Mouse (Mus musculus): ENCODE results near the gene Elavl4. TPM values are rescaled to one million over a fixed set of nuclear protein-coding genes. Genes with fewer than 3 reads are reported as not detected.
A peak's percentile ranks its signal among the peaks of the same experiment; 100 is the strongest.

The Elavl4 gene
- polyA plus RNA-seq, 1 experiment, result 51.2 TPM

DNA sequence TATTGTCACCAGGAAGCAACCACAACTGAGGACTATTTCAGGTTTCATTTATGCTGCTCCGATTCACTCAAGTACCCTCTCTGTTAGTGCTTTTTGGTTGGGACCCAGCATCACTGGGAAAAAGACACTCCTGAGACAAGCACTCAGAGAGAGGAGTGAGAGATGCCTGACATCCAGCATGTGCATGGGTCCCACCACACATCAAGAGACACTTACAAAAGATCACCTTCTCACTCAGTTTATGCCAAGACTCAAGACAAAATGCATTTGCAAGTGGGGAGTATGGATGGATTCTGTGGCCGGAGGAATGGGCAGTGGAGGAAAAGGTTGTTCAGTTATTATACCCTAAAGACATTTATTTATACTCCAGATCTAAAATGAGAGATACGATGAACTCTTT, 67.3 kb downstream of the Elavl4 start:
- Histone ChIP-seq H3K27ac (ENCODE audit: insufficient read depth, low read length) (no peak overlapping the region; the same call in 1 of the 2 replicates), H3K4me3 (ENCODE audit: insufficient read depth, low read length) (peak overlapping the region; percentile 58), H3K4me1 (ENCODE audit: control insufficient read depth, insufficient read depth, low read length) (no peaks in the 10 kb centered on the region)
- TF ChIP-seq CTCF (IDR thresholded peaks at IDR 0.05; ENCODE audit: extremely low read depth, insufficient read depth, low read length) (no peak), POLR2A (IDR thresholded peaks at IDR 0.05; ENCODE audit: extremely low read depth, insufficient read depth, low read length) (no peak)

DNA sequence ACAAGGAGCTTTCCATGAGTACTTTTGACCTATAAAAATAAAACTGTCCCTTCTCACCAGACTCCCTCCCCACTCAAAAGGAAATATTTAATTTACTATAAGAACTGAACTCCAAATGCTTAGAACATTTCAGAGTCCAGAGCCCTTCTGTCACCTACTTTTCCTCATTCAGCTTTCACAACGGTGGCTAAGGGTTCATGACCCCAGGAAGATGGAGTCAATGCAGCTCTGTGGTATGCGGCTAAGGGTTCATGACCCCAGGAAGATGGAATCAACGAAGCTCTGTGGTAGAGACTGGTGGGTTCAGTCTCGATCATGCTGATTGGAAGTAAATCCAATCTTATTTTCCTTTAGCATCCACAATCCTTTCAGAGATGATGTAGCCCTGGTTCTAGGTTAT, 81.7 kb downstream of the Elavl4 start:
- TF ChIP-seq CTCF (IDR thresholded peaks at IDR 0.05; ENCODE audit: extremely low read depth, insufficient read depth, low read length) (no peak), POLR2A (IDR thresholded peaks at IDR 0.05; ENCODE audit: extremely low read depth, insufficient read depth, low read length) (no peak)
- H3K4me3 ChIP-seq (ENCODE audit: insufficient read depth, low read length), result no peak overlapping the region
- H3K27ac ChIP-seq (ENCODE audit: insufficient read depth, low read length), result no peak overlapping the region
- no peaks in the 10 kb centered on the region for H3K4me1 ChIP-seq (ENCODE audit: control insufficient read depth, insufficient read depth, low read length)

DNA sequence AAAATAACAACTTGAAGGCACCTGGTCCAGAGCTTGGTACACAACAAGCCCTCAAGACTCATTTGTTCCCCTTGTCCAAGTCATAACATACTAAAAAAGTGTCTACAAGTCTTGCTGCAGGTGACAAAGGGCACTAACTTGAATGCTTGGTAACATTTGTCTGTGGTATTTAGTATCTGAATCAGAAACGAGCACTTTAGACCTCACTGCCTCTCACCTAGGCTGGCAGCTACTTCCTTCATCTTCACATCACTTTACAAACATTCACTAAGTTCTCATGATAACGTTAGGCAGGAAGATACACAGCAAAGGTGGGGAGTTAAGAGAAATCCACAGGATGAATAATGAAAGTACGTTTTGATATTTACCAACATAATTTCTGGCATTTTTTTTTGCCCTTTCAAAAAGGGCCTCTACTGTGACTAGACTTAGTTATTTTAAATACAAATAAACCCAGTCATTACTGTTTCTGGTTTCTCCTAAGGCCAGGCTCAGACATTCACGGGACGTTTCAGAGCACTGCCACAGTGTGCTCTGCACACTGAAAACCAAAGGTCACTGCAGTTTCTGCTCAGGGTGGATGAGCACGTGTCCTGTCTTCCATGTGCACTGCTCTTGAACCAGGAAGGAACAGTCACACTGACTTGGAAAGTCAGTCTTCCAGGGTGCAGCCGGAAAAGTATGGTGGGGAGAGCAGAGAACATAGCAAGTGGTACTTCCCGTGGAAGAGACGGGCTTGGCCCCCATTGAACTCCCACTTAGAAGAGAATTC, 84.7 kb downstream of the Elavl4 start:
- Histone ChIP-seq H3K27ac (ENCODE audit: insufficient read depth, low read length) (no peak overlapping the region), H3K4me1 (ENCODE audit: control insufficient read depth, insufficient read depth, low read length) (no peaks in the 10 kb centered on the region), H3K4me3 (ENCODE audit: insufficient read depth, low read length) (no peak overlapping the region)
- TF ChIP-seq CTCF (IDR thresholded peaks at IDR 0.05; ENCODE audit: extremely low read depth, insufficient read depth, low read length), result no peak

DNA sequence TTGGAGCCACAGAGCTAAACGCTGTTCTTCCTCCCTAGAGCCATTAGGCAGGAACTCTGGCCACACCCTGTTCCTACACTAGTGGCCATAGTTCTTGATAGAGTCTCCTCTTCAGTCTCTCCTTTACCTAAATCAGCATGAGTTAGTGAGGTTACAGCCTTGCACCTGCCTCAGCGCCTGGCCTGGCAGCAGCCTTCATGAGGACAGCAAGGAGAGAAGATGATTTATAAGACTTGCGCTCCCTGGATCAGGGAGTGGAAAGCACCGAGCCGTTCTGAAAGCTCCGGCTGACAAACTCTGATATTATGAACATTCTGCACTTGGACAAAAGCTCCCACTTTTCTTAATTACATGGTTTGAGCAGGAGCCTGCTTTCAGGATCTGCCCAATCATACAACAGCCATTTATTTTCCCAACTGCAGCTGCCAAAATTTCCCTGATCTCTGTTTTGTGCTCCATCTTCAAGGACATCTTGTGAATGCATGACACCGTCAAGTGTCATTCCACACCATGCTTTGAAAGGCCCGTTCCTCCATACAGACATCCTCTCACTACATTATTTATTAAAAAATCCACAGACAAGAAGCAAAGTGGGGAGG, 87.3 kb downstream of the Elavl4 start:
- TF ChIP-seq CTCF (IDR thresholded peaks at IDR 0.05; ENCODE audit: extremely low read depth, insufficient read depth, low read length) (no peak), POLR2A (IDR thresholded peaks at IDR 0.05; ENCODE audit: extremely low read depth, insufficient read depth, low read length) (no peak)
- Histone ChIP-seq H3K27ac (ENCODE audit: insufficient read depth, low read length) (no peak overlapping the region), H3K4me3 (ENCODE audit: insufficient read depth, low read length) (no peak overlapping the region), H3K4me1 (ENCODE audit: control insufficient read depth, insufficient read depth, low read length) (no peaks in the 10 kb centered on the region)

DNA sequence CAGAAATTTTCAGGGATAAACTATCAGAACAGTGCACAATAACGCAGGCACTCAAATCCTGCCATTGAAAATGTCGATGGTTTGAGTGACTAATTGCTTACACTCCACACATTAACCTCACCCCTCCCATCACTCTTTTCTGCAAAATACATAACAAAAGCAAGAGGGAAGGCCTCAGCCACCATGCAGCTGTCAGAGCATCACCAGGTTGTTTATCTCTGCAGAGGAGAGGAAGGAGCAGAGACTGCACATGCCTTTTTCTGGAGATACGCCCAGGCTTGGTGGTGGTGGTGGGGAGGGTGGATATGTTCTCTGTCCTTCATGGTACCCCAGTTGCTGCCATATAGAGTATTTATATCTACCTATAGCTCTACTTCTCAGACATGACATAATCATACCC, 94.3 kb downstream of the Elavl4 start:
- TF ChIP-seq POLR2A (IDR thresholded peaks at IDR 0.05; ENCODE audit: extremely low read depth, insufficient read depth, low read length) (no peak), CTCF (IDR thresholded peaks at IDR 0.05; ENCODE audit: extremely low read depth, insufficient read depth, low read length) (no peak)
- H3K4me3 ChIP-seq (ENCODE audit: insufficient read depth, low read length), result no peak overlapping the region
- H3K4me1 ChIP-seq (ENCODE audit: control insufficient read depth, insufficient read depth, low read length), result no peaks in the 10 kb centered on the region
- no peak overlapping the region for H3K27ac ChIP-seq (ENCODE audit: insufficient read depth, low read length)

DNA sequence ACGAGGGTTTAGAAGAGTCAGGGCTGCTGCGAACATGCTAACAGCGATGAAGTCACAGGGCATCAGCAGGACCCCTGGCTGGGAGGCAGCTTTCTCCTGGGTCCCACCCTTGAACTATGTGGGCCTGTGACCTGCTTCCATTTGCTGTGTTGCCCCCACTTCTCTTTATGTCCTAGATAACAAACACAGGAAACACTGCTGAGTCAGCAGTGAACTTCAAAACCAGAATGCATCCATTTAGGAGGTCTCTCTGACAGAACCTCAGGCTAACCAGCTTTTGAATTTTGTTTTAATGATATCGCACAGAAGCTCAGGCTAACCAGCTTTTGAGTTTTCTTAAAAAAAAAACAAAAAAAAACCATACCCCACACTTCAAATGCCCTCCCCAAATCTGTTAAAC, 96.1 kb downstream of the Elavl4 start:
- H3K4me3 ChIP-seq (ENCODE audit: insufficient read depth, low read length), result no peak overlapping the region
- no peaks in the 10 kb centered on the region for H3K4me1 ChIP-seq (ENCODE audit: control insufficient read depth, insufficient read depth, low read length)
- no peak overlapping the region for H3K27ac ChIP-seq (ENCODE audit: insufficient read depth, low read length)
- no peak for TF ChIP-seq POLR2A (IDR thresholded peaks at IDR 0.05; ENCODE audit: extremely low read depth, insufficient read depth, low read length)
- no peak for TF ChIP-seq CTCF (IDR thresholded peaks at IDR 0.05; ENCODE audit: extremely low read depth, insufficient read depth, low read length)

DNA sequence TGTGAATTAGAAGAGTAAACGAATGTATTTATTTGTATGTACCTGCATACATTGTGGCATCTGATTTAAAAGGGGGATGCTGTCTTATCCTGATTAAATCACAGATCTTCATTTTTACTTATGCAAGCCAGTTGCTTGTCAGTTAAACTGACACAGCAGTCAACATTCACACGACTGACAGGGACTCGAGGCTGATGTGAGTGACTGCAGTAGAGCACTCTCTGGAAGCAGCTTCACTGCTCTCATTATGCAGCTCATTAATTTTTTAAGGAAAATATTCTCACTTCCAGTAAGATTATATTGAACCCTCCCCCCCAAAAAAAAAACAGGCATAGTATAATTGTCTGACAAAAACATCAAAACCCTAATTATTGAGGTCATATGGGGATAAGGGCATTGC, 101.7 kb downstream of the Elavl4 start:
- Histone ChIP-seq H3K27ac (ENCODE audit: insufficient read depth, low read length) (no peak overlapping the region), H3K4me1 (ENCODE audit: control insufficient read depth, insufficient read depth, low read length) (peaks cover 2% of the 10 kb centered on the region), H3K4me3 (ENCODE audit: insufficient read depth, low read length) (no peak overlapping the region)
- TF ChIP-seq POLR2A (IDR thresholded peaks at IDR 0.05; ENCODE audit: extremely low read depth, insufficient read depth, low read length), result no peak
- no peak for TF ChIP-seq CTCF (IDR thresholded peaks at IDR 0.05; ENCODE audit: extremely low read depth, insufficient read depth, low read length)

DNA sequence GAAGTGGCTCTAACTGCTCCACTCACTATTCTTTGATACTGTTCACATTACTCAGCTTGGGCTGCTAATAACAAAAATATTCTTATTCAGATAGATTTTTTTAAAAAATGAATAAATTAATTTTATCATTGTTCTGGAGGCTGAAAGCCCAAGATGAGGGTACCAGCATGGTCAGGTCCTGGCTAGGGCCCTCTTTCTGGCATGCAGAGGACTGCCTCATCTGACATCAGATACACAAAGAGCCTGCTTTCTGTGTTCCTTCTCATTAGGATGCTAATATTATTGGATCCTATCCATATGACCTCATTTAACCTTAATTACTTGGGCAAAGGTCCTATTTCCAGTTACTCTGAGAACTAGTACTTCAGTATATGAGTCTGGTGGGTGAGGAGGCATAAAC, 108.8 kb downstream of the Elavl4 start:
- TF ChIP-seq CTCF (IDR thresholded peaks at IDR 0.05; ENCODE audit: extremely low read depth, insufficient read depth, low read length), result no peak
- Histone ChIP-seq H3K4me1 (ENCODE audit: control insufficient read depth, insufficient read depth, low read length) (no peaks in the 10 kb centered on the region), H3K4me3 (ENCODE audit: insufficient read depth, low read length) (no peak overlapping the region), H3K27ac (ENCODE audit: insufficient read depth, low read length) (no peak overlapping the region)

DNA sequence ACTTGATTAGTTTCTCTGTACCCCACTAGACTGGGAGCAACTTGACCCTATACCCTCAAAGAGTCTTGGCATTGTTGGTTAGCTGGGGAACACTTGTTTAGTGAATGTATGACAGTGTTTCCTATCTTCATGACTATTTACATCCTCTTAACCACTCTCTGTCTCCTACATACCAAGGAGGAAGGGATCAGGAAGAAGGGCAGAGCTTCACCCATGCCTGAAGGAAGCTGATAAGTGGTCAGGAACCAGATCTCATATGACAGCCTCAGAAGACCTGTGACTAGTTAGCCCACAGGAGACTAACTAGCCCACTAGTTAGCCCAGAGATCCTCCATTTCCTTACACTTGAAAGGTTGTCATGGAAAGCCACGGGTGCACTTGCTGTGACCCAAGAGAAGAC, 117.2 kb downstream of the Elavl4 start:
- no peak for TF ChIP-seq CTCF (IDR thresholded peaks at IDR 0.05; ENCODE audit: extremely low read depth, insufficient read depth, low read length)
- no peak for TF ChIP-seq POLR2A (IDR thresholded peaks at IDR 0.05; ENCODE audit: extremely low read depth, insufficient read depth, low read length)
- Histone ChIP-seq H3K4me1 (ENCODE audit: control insufficient read depth, insufficient read depth, low read length) (no peaks in the 10 kb centered on the region; the same call in 1 of the 2 replicates), H3K4me3 (ENCODE audit: insufficient read depth, low read length) (no peak overlapping the region), H3K27ac (ENCODE audit: insufficient read depth, low read length) (no peak overlapping the region)

DNA sequence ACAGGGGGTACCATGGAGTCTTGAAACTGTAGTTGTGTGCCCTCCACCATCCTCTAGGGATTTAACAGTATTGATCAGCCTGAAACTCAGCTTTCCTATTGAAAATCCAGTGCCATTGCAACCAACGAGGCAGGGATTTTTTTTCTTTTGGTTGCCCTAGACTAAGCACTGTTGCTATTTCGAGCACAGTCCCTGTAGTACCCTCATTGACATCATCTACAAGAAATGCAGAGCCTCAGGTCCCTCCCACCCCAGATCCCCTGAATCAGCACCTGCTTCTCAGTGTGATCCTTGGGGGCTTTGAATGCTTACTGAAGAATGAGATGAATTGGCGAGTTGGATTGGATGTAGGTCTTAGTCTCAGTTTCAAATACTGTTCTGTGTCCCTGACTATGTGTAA, 119.4 kb downstream of the Elavl4 start:
- Histone ChIP-seq H3K27ac (ENCODE audit: insufficient read depth, low read length) (no peak overlapping the region), H3K4me3 (ENCODE audit: insufficient read depth, low read length) (no peak overlapping the region), H3K4me1 (ENCODE audit: control insufficient read depth, insufficient read depth, low read length) (peaks cover 2% of the 10 kb centered on the region)
- TF ChIP-seq POLR2A (IDR thresholded peaks at IDR 0.05; ENCODE audit: extremely low read depth, insufficient read depth, low read length) (no peak), CTCF (IDR thresholded peaks at IDR 0.05; ENCODE audit: extremely low read depth, insufficient read depth, low read length) (no peak)
